Mouse (Mus musculus): ENCODE measurements around the gene Pou3f1.
A peak's percentile ranks its signal among the peaks of the same experiment; 100 is the strongest.
"Not testable (repeated sequence)": the region's sequence is repeated elsewhere in the genome, so short reads cannot be mapped to it uniquely, and the experiment has no call there.

Gene Pou3f1

GRCm38 (mm10) chr4:124693135-124693894 is 36.7 kb downstream of the Pou3f1 start, which contains the start of gene Utp11:
Utp11 (minus strand) TSS chr4:124693600.
- peak; percentile 92 for DNase-seq

GRCm38 (mm10) chr4:124694572-124694971 is 38.0 kb downstream of the Pou3f1 start:
- no peak for DNase-seq

- DNase-seq: no peak
These were observed 39.3 kb downstream of the Pou3f1 start for GRCm38 (mm10) chr4:124695786-124696516.

- no peak for DNase-seq
These were observed 43.2 kb downstream of the Pou3f1 start for GRCm38 (mm10) chr4:124699791-124700190.

GRCm38 (mm10) chr4:124700248-124700971 is 43.8 kb downstream of the Pou3f1 start, which contains the start of gene Fhl3:
Fhl3 (plus strand) TSS chr4:124700701.
- peak; percentile 68 for DNase-seq

GRCm38 (mm10) chr4:124701052-124701845 is 44.6 kb downstream of the Pou3f1 start:
- DNase-seq: peak; percentile 41

- DNase-seq: no peak
These were observed 45.3 kb downstream of the Pou3f1 start for GRCm38 (mm10) chr4:124701916-124702315.

GRCm38 (mm10) chr4:124703406-124703805 is 46.8 kb downstream of the Pou3f1 start:
- DNase-seq: no peak

GRCm38 (mm10) chr4:124703881-124704796 is 47.5 kb downstream of the Pou3f1 start:
- DNase-seq: peak; percentile 53

- DNase-seq: peak; percentile 78
These were observed 48.3 kb downstream of the Pou3f1 start for GRCm38 (mm10) chr4:124704797-124705474.

GRCm38 (mm10) chr4:124705661-124706269 is 49.2 kb downstream of the Pou3f1 start:
- no peak for DNase-seq

- DNase-seq: not testable (repeated sequence)
These were observed 51.0 kb downstream of the Pou3f1 start for GRCm38 (mm10) chr4:124707381-124708199.

- DNase-seq: not testable (repeated sequence)
These were observed 51.6 kb downstream of the Pou3f1 start for GRCm38 (mm10) chr4:124708200-124708517.

GRCm38 (mm10) chr4:124708518-124709477 is 52.2 kb downstream of the Pou3f1 start:
- DNase-seq: peak; percentile 95

- peak; percentile 44 for DNase-seq
These were observed 53.4 kb downstream of the Pou3f1 start for GRCm38 (mm10) chr4:124709961-124710446.
